ENCODE assay signal across 8 mouse cellular contexts in genomic region chrY:90718583-90719402, GRCm38 (mm10). TPM values are rescaled to one million over a fixed set of nuclear protein-coding genes. Genes with fewer than 3 reads are reported as not detected.
A peak's percentile ranks its signal among the peaks of the same experiment; 100 is the strongest.
DNase-seq lines count a peak whose midpoint lies in the region; ATAC-seq and TF ChIP-seq lines count a peak whose summit lies in the region.
"Not testable (repeated sequence)": the region's sequence is repeated elsewhere in the genome, so short reads cannot be mapped to it uniquely, and the experiment has no call there.

No protein-coding gene starts in this region.

- peak overlapping the region; percentile 73; the same call in 1 of the 2 replicates for H3K27ac ChIP-seq in cortical plate, adult 2 months (ENCODE audit: insufficient read depth, low read length)
- not testable (repeated sequence) for H3K27ac ChIP-seq in hindbrain, embryonic 16.5 days (ENCODE audit: low read depth, low read length); lung, embryonic 16.5 days (ENCODE audit: low read length)

- peak; percentile 85 for DNase-seq in R1 (ENCODE audit: low read depth, low spot score)
- peak; percentile 25 for DNase-seq in gastrocnemius, postnatal 10 days
- peak; percentile 42 to 47 for DNase-seq in layer of hippocampus, postnatal 36 days
- peak; percentile 36 for DNase-seq in ovary, postnatal 36 days (ENCODE audit: low spot score)
- DNase-seq in thymus, postnatal 36 days: peak; percentile 41 to 59

- 72% methylated on average over 20 of the region's 22 CpGs for WGBS in hindbrain, embryonic 16.5 days
- WGBS in lung, embryonic 16.5 days: 70% methylated on average over 19 of the region's 22 CpGs

- not testable (repeated sequence) for H3K36me3 ChIP-seq in hindbrain, embryonic 16.5 days (ENCODE audit: control insufficient read depth, insufficient read depth, low read length); lung, embryonic 16.5 days (ENCODE audit: control insufficient read depth, insufficient read depth, low read length)

- H3K4me2 ChIP-seq in hindbrain, embryonic 16.5 days (ENCODE audit: low read length); lung, embryonic 16.5 days (ENCODE audit: low read depth, low read length): not testable (repeated sequence)

- H3K4me3 ChIP-seq in cortical plate, adult 2 months (ENCODE audit: insufficient read depth, low read length); hindbrain, embryonic 16.5 days (ENCODE audit: low read length); lung, embryonic 16.5 days (ENCODE audit: low read length): not testable (repeated sequence)

- not testable (repeated sequence) for H3K27me3 ChIP-seq in hindbrain, embryonic 16.5 days (replicated peaks; ENCODE audit: control insufficient read depth, insufficient read depth, low read length); lung, embryonic 16.5 days (ENCODE audit: control insufficient read depth, insufficient read depth, low read depth, low read length)

- not testable (repeated sequence) for H3K9me3 ChIP-seq in hindbrain, embryonic 16.5 days (ENCODE audit: control insufficient read depth, low read length); lung, embryonic 16.5 days (ENCODE audit: control insufficient read depth, low read length)

- TF ChIP-seq POLR2A in cortical plate, adult 2 months (IDR thresholded peaks at IDR 0.05; ENCODE audit: extremely low read depth, insufficient read depth, low read length): not testable (repeated sequence)

- H3K4me1 ChIP-seq in cortical plate, adult 2 months (ENCODE audit: control insufficient read depth, insufficient read depth, low read length); hindbrain, embryonic 16.5 days (ENCODE audit: control insufficient read depth, insufficient read depth, low read depth, low read length); lung, embryonic 16.5 days (replicated peaks; ENCODE audit: control insufficient read depth, insufficient read depth, low read length): not testable (repeated sequence)

- TF ChIP-seq CTCF in cortical plate, adult 2 months (IDR thresholded peaks at IDR 0.05; ENCODE audit: extremely low read depth, insufficient read depth, low read length): not testable (repeated sequence)

- not testable (repeated sequence) for H3K9ac ChIP-seq in hindbrain, embryonic 16.5 days (ENCODE audit: low read depth, low read length); lung, embryonic 16.5 days (ENCODE audit: low read length)

- peak; percentile 85 for ATAC-seq in hindbrain, embryonic 16.5 days
- ATAC-seq in lung, embryonic 16.5 days (ENCODE audit: low read depth): peak; percentile 86; the same call in 1 of the 2 replicates

RNA-seq across cellular contexts. Expression of gene Gm21860, which starts 35.8 kb away (rescaled TPM):
- not detected in 2 replicates for polyA plus RNA-seq in cortical plate, adult 2 months (2012; rRNA removed)
- not detected for total RNA-seq in gastrocnemius, postnatal 10 days (2021)
- not detected in 2 replicates for polyA plus RNA-seq in hindbrain, embryonic 16.5 days (2015; fragmentation: Nextera tagmentation; extraction: Ambion mirVana)
- not detected for total RNA-seq in layer of hippocampus, postnatal 36 days (2021)
- not detected in 2 replicates for polyA plus RNA-seq in lung, embryonic 16.5 days (2015; fragmentation: Nextera tagmentation; extraction: Ambion mirVana)

Comparison
In these comparisons a context has a peak if more than half of its experiments do, and no peak if none do; other contexts are left out.
1. DNase-seq: peak in every context shown above with its lines; median percentile 85 in R1; 50 in thymus, postnatal 36 days; 44 in layer of hippocampus, postnatal 36 days; 36 in ovary, postnatal 36 days; 25 in gastrocnemius, postnatal 10 days.